Mouse (Mus musculus): ENCODE measurements around the gene Pqlc3.

DNA sequence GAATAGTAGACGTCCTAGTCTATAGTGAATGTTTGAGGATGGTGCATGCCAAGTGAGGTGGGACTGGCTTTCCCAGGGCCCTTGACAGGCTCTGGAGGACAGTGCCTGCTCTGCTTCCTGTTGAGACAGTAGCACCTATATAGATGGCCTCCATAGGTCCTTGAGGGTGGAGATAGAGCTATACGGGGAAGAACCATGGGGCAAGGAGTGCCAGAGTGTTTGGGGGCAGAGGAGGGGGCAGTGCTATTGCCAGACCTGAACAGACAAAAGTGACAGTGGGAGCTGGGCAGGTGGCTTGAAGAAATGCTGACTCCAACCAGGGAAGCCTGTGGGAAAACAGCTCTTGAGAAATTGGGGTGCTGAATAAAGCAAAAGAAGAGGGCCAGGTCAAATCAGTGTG lies 5.9 kb downstream of the Pqlc3 start:
- TF ChIP-seq POLR2A (IDR thresholded peaks at IDR 0.05; ENCODE audit: borderline replicate concordance, extremely low read depth, insufficient read depth, insufficient read length, poor library complexity, severe bottlenecking) (no peak), CTCF (IDR thresholded peaks at IDR 0.05; ENCODE audit: borderline replicate concordance, extremely low read depth, insufficient read depth, insufficient read length) (no peak)

All from brain, embryonic 14.5 days (tissue).